8 mouse cellular contexts compared by ENCODE assay signal in the genomic region with DNA sequence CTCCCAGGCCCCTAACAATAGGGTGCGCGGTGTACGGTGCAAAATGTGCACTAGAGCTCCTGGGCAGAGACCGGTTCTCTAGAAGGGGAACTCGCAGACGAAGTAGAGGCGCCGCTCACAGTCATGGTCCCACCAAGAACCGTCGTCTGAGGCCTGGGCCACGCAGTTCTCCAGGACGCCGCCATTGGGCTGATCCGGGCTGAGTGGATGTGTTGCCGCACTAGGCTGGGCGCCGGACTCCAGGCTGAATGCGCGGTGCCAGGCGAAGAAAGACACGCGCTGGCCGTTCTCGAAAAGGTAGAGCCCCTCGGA. TPM values are rescaled to one million over a fixed set of nuclear protein-coding genes. Genes with fewer than 3 reads are reported as not detected.
DNase-seq lines count a peak whose midpoint lies in the region; ATAC-seq and TF ChIP-seq lines count a peak whose summit lies in the region.

No protein-coding gene starts in this region.

- no peak for TF ChIP-seq CTCF in intestine, postnatal 0 days (IDR thresholded peaks at IDR 0.05; ENCODE audit: low read depth)

- H3K27ac ChIP-seq in embryonic facial prominence, embryonic 11.5 days (replicated peaks; ENCODE audit: low read depth, low read length): peak overlapping the region; percentile 92
- H3K27ac ChIP-seq in intestine, postnatal 0 days (ENCODE audit: low read depth, low read length): peak overlapping the region; percentile 82
- H3K27ac ChIP-seq in neural tube, embryonic 13.5 days (replicated peaks): peak overlapping the region; percentile 97

- DNase-seq in layer of hippocampus, adult 9-10 months (ENCODE audit: low spot score): peak; percentile 49
- no peak for DNase-seq in layer of hippocampus, postnatal 36 days
- no peak for DNase-seq in embryonic facial prominence, embryonic 11.5 days (ENCODE audit: low spot score)
- DNase-seq in cerebellum, adult 9-10 months: no peak
- DNase-seq in left cerebral cortex, postnatal 36 days (ENCODE audit: low spot score in 2 of 2): no peak

- peak; percentile 33; the same call in 1 of the 2 replicates for ATAC-seq in embryonic facial prominence, embryonic 11.5 days (replicated peaks; ENCODE audit: insufficient number of reproducible peaks, low FRiP score, low TSS enrichment, low read depth)
- ATAC-seq in intestine, postnatal 0 days: peak; percentile 10; the same call in 1 of the 2 replicates
- ATAC-seq in neural tube, embryonic 13.5 days (ENCODE audit: low read depth): peak; percentile 38
- ATAC-seq in monocyte, adult 5-6 weeks (replicated peaks; ENCODE audit: insufficient number of reproducible peaks, low FRiP score, low TSS enrichment, poor library complexity, severe bottlenecking): no peak

- H3K4me3 ChIP-seq in embryonic facial prominence, embryonic 11.5 days (ENCODE audit: low read depth, low read length): peak overlapping the region; percentile 70
- H3K4me3 ChIP-seq in intestine, postnatal 0 days (ENCODE audit: low read depth, low read length): peak overlapping the region; percentile 53
- peak overlapping the region; percentile 74 for H3K4me3 ChIP-seq in neural tube, embryonic 13.5 days

- H3K4me1 ChIP-seq in embryonic facial prominence, embryonic 11.5 days (ENCODE audit: control insufficient read depth, insufficient read depth, low read length): no peaks in the 10 kb centered on the region
- H3K4me1 ChIP-seq in intestine, postnatal 0 days (replicated peaks; ENCODE audit: control insufficient read depth, insufficient read depth, low read length): peaks cover 4% of the 10 kb centered on the region
- peaks cover 26% of the 10 kb centered on the region for H3K4me1 ChIP-seq in neural tube, embryonic 13.5 days (replicated peaks)

- no peaks in the 10 kb centered on the region for H3K36me3 ChIP-seq in embryonic facial prominence, embryonic 11.5 days (replicated peaks; ENCODE audit: control insufficient read depth, insufficient read depth, low read depth, low read length)
- H3K36me3 ChIP-seq in intestine, postnatal 0 days (ENCODE audit: control insufficient read depth, insufficient read depth): no peaks in the 10 kb centered on the region
- H3K36me3 ChIP-seq in neural tube, embryonic 13.5 days: no peaks in the 10 kb centered on the region

- WGBS in embryonic facial prominence, embryonic 11.5 days: 0% methylated on average over 25 of the region's 25 CpGs
- WGBS in intestine, postnatal 0 days: under 1% methylated on average over 25 of the region's 25 CpGs
- WGBS in neural tube, embryonic 13.5 days: under 1% methylated on average over 25 of the region's 25 CpGs

- peak overlapping the region; percentile 96 for H3K9ac ChIP-seq in embryonic facial prominence, embryonic 11.5 days (replicated peaks; ENCODE audit: low read length)
- peak overlapping the region; percentile 73 for H3K9ac ChIP-seq in intestine, postnatal 0 days (ENCODE audit: low read depth, low read length)
- H3K9ac ChIP-seq in neural tube, embryonic 13.5 days: peak overlapping the region; percentile 96

- H3K4me2 ChIP-seq in embryonic facial prominence, embryonic 11.5 days (ENCODE audit: low read depth, low read length): peak overlapping the region; percentile 77
- peak overlapping the region; percentile 79 for H3K4me2 ChIP-seq in intestine, postnatal 0 days (replicated peaks; ENCODE audit: low read depth)
- peak overlapping the region; percentile 81 for H3K4me2 ChIP-seq in neural tube, embryonic 13.5 days

- no peaks in the 10 kb centered on the region for H3K9me3 ChIP-seq in embryonic facial prominence, embryonic 11.5 days (replicated peaks; ENCODE audit: control insufficient read depth, low read length)
- H3K9me3 ChIP-seq in intestine, postnatal 0 days (ENCODE audit: control insufficient read depth): no peaks in the 10 kb centered on the region
- no peaks in the 10 kb centered on the region for H3K9me3 ChIP-seq in neural tube, embryonic 13.5 days

- H3K27me3 ChIP-seq in embryonic facial prominence, embryonic 11.5 days (ENCODE audit: control insufficient read depth, insufficient read depth, low read length): peaks cover 7% of the 10 kb centered on the region
- peaks cover 2% of the 10 kb centered on the region; the same call in 1 of the 2 replicates for H3K27me3 ChIP-seq in intestine, postnatal 0 days (replicated peaks; ENCODE audit: control insufficient read depth, insufficient read depth, low read length)
- H3K27me3 ChIP-seq in neural tube, embryonic 13.5 days: 0 out of 2 replicates have a peak, but pooled peaks cover 3% of the 10 kb centered on the region

- intact Hi-C loops in left cerebral cortex, postnatal 36 days (cut with DNase I): no loop called here

RNA-seq across cellular contexts. Expression of a gene that starts 2.3 kb away (rescaled TPM):
- total RNA-seq in layer of hippocampus, postnatal 36 days (2021): 1 to 10 TPM; 2.9 to 3.8 TPM
- 2.2 and 2.3 TPM in 2 replicates for polyA plus RNA-seq in embryonic facial prominence, embryonic 11.5 days (2014; fragmentation: Nextera tagmentation; extraction: Ambion mirVana)
- 3.5 and 3.8 TPM in 2 replicates for polyA plus RNA-seq in intestine, postnatal 0 days (2015; fragmentation: Nextera tagmentation; extraction: Ambion mirVana)
- polyA plus RNA-seq in neural tube, embryonic 13.5 days (2015; fragmentation: Nextera tagmentation; extraction: Ambion mirVana): 2.8 TPM in 2 replicates
- 0.49 to 1.6 TPM (median 0.85 TPM) in 3 replicates for total RNA-seq in monocyte, adult 5-6 weeks (2017)
- 1 to 10 TPM; 3.9 to 4.0 TPM for total RNA-seq in left cerebral cortex, postnatal 36 days (2021)

RNA-seq across cellular contexts. Expression of a gene that starts 5.6 kb away (rescaled TPM):
- 100 to 1,000 TPM; 588 to 654 TPM for total RNA-seq in layer of hippocampus, postnatal 36 days (2021)
- 0.98 and 1.00 TPM in 2 replicates for polyA plus RNA-seq in embryonic facial prominence, embryonic 11.5 days (2014; fragmentation: Nextera tagmentation; extraction: Ambion mirVana)
- 0.39 and 0.44 TPM in 2 replicates for polyA plus RNA-seq in intestine, postnatal 0 days (2015; fragmentation: Nextera tagmentation; extraction: Ambion mirVana)
- 26.5 and 27.7 TPM in 2 replicates for polyA plus RNA-seq in neural tube, embryonic 13.5 days (2015; fragmentation: Nextera tagmentation; extraction: Ambion mirVana)
- total RNA-seq in monocyte, adult 5-6 weeks (2017): 0.19 to 1.2 TPM in 2 of 3 replicates, not detected in the other
- 100 to 1,000 TPM; 586 to 632 TPM for total RNA-seq in left cerebral cortex, postnatal 36 days (2021)

RNA-seq across cellular contexts. Expression of a gene that starts 43.2 kb away (rescaled TPM):
- not detected for total RNA-seq in layer of hippocampus, postnatal 36 days (2021)
- polyA plus RNA-seq in embryonic facial prominence, embryonic 11.5 days (2014; fragmentation: Nextera tagmentation; extraction: Ambion mirVana): 2.3 TPM in 1 of 2 replicates, not detected in the other
- not detected in 2 replicates for polyA plus RNA-seq in intestine, postnatal 0 days (2015; fragmentation: Nextera tagmentation; extraction: Ambion mirVana)
- not detected in 2 replicates for polyA plus RNA-seq in neural tube, embryonic 13.5 days (2015; fragmentation: Nextera tagmentation; extraction: Ambion mirVana)
- not detected in 3 replicates for total RNA-seq in monocyte, adult 5-6 weeks (2017)
- total RNA-seq in left cerebral cortex, postnatal 36 days (2021): not detected

RNA-seq across cellular contexts. Expression of a gene that starts 47.2 kb away (rescaled TPM):
- total RNA-seq in layer of hippocampus, postnatal 36 days (2021): not detected
- polyA plus RNA-seq in embryonic facial prominence, embryonic 11.5 days (2014; fragmentation: Nextera tagmentation; extraction: Ambion mirVana): not detected in 2 replicates
- polyA plus RNA-seq in intestine, postnatal 0 days (2015; fragmentation: Nextera tagmentation; extraction: Ambion mirVana): not detected in 2 replicates
- not detected in 2 replicates for polyA plus RNA-seq in neural tube, embryonic 13.5 days (2015; fragmentation: Nextera tagmentation; extraction: Ambion mirVana)
- total RNA-seq in monocyte, adult 5-6 weeks (2017): not detected in 3 replicates
- not detected for total RNA-seq in left cerebral cortex, postnatal 36 days (2021)

RNA-seq across cellular contexts. Expression of a gene that starts 57.9 kb away (rescaled TPM):
- 10 to 100 TPM; 82.0 to 92.1 TPM for total RNA-seq in layer of hippocampus, postnatal 36 days (2021)
- polyA plus RNA-seq in embryonic facial prominence, embryonic 11.5 days (2014; fragmentation: Nextera tagmentation; extraction: Ambion mirVana): 121 and 132 TPM in 2 replicates
- 40.3 and 42.3 TPM in 2 replicates for polyA plus RNA-seq in intestine, postnatal 0 days (2015; fragmentation: Nextera tagmentation; extraction: Ambion mirVana)
- 180 and 187 TPM in 2 replicates for polyA plus RNA-seq in neural tube, embryonic 13.5 days (2015; fragmentation: Nextera tagmentation; extraction: Ambion mirVana)
- total RNA-seq in monocyte, adult 5-6 weeks (2017): 28.3 to 44.7 TPM (median 44.0 TPM) in 3 replicates
- total RNA-seq in left cerebral cortex, postnatal 36 days (2021): 10 to 100 TPM; 70.3 to 70.5 TPM

Comparison
In these comparisons a context has a peak if more than half of its experiments do, and no peak if none do; other contexts are left out.
1. RNA of a gene that starts 5.6 kb away (total RNA-seq): 588 to 654 TPM in layer of hippocampus, postnatal 36 days and 586 to 632 TPM in left cerebral cortex, postnatal 36 days; 0.19 to 1.2 TPM in monocyte, adult 5-6 weeks; every median in the first group is over 100 times any median in the second.
2. Peak in every context shown above with its lines, with median percentiles within 50 percentile points of each other: H3K27ac ChIP-seq, H3K4me2 ChIP-seq, H3K4me3 ChIP-seq and H3K9ac ChIP-seq.